In genomic region chr8:25389371-25389855, GRCm38 (mm10) we compare ENCODE assay signal across 8 mouse cellular contexts.
DNase-seq lines count a peak whose midpoint lies in the region; ATAC-seq and TF ChIP-seq lines count a peak whose summit lies in the region.

No protein-coding gene starts in this region.

- peak; percentile 35; the same call in 1 of the 2 replicates for ATAC-seq in lung, embryonic 14.5 days (ENCODE audit: insufficient read depth)
- ATAC-seq in neural tube, embryonic 13.5 days (ENCODE audit: low read depth), result 0 out of 2 replicates have a peak, but pooled peaks have one; percentile 16
- ATAC-seq in intestine, postnatal 0 days, result no peak

- H3K27me3 ChIP-seq in lung, embryonic 14.5 days (ENCODE audit: insufficient read depth, low read length), result no peaks in the 10 kb centered on the region
- H3K27me3 ChIP-seq in neural tube, embryonic 13.5 days, result no peaks in the 10 kb centered on the region
- H3K27me3 ChIP-seq in intestine, postnatal 0 days (replicated peaks; ENCODE audit: control insufficient read depth, insufficient read depth, low read length), result no peaks in the 10 kb centered on the region

- no peak for TF ChIP-seq CTCF in lung, embryonic 14.5 days (IDR thresholded peaks at IDR 0.05; ENCODE audit: low read depth)
- TF ChIP-seq CTCF in intestine, postnatal 0 days (IDR thresholded peaks at IDR 0.05; ENCODE audit: low read depth), result no peak

- H3K4me3 ChIP-seq in lung, embryonic 14.5 days (ENCODE audit: low read depth, low read length), result no peak overlapping the region
- no peak overlapping the region for H3K4me3 ChIP-seq in neural tube, embryonic 13.5 days
- H3K4me3 ChIP-seq in intestine, postnatal 0 days (ENCODE audit: low read depth, low read length), result no peak overlapping the region

- WGBS in lung, embryonic 14.5 days, result 46% methylated on average over 10 of the region's 10 CpGs
- WGBS in neural tube, embryonic 13.5 days, result 37% methylated on average over 10 of the region's 10 CpGs
- WGBS in intestine, postnatal 0 days, result 71% methylated on average over 10 of the region's 10 CpGs

- peaks cover 15% of the 10 kb centered on the region; the same call in 1 of the 2 replicates for H3K4me1 ChIP-seq in lung, embryonic 14.5 days (ENCODE audit: insufficient read depth)
- H3K4me1 ChIP-seq in neural tube, embryonic 13.5 days (replicated peaks), result peaks cover 60% of the 10 kb centered on the region
- no peaks in the 10 kb centered on the region for H3K4me1 ChIP-seq in intestine, postnatal 0 days (replicated peaks; ENCODE audit: control insufficient read depth, insufficient read depth, low read length)

- H3K9me3 ChIP-seq in lung, embryonic 14.5 days (ENCODE audit: low read depth, low read length), result no peaks in the 10 kb centered on the region
- no peaks in the 10 kb centered on the region for H3K9me3 ChIP-seq in neural tube, embryonic 13.5 days
- no peaks in the 10 kb centered on the region for H3K9me3 ChIP-seq in intestine, postnatal 0 days (ENCODE audit: control insufficient read depth)

- H3K4me2 ChIP-seq in lung, embryonic 14.5 days, result no peak overlapping the region
- no peak overlapping the region for H3K4me2 ChIP-seq in neural tube, embryonic 13.5 days
- H3K4me2 ChIP-seq in intestine, postnatal 0 days (replicated peaks; ENCODE audit: low read depth), result no peak overlapping the region

- H3K36me3 ChIP-seq in lung, embryonic 14.5 days (ENCODE audit: insufficient read depth), result no peaks in the 10 kb centered on the region
- H3K36me3 ChIP-seq in neural tube, embryonic 13.5 days, result no peaks in the 10 kb centered on the region
- H3K36me3 ChIP-seq in intestine, postnatal 0 days (ENCODE audit: control insufficient read depth, insufficient read depth), result no peaks in the 10 kb centered on the region

- no peak overlapping the region for H3K9ac ChIP-seq in lung, embryonic 14.5 days
- peak overlapping the region; percentile 38; the same call in 1 of the 2 replicates for H3K9ac ChIP-seq in neural tube, embryonic 13.5 days
- no peak overlapping the region for H3K9ac ChIP-seq in intestine, postnatal 0 days (ENCODE audit: low read depth, low read length)

- DNase-seq in lung, embryonic 14.5 days, result peak; percentile 60
- DNase-seq in lung, adult 18-20 months, result no peak
- DNase-seq in cerebellum, postnatal 14 days, result peak; percentile 64 to 76
- DNase-seq in gastrocnemius, postnatal 25 days, result peak; percentile 57
- peak; percentile 37 to 71 for DNase-seq in layer of hippocampus, postnatal 14 days (ENCODE audit: low spot score in 2 of 2)
- no peak for DNase-seq in yolk sac, embryonic 10.5 days (ENCODE audit: low spot score)

- no peak overlapping the region for H3K27ac ChIP-seq in lung, embryonic 14.5 days (ENCODE audit: low read depth)
- H3K27ac ChIP-seq in neural tube, embryonic 13.5 days (replicated peaks), result peak overlapping the region; percentile 59
- no peak overlapping the region for H3K27ac ChIP-seq in intestine, postnatal 0 days (ENCODE audit: low read depth, low read length)

Comparison
In these comparisons a context has a peak if more than half of its experiments do, and no peak if none do; other contexts are left out.
1. DNase-seq: peak in lung, embryonic 14.5 days (single experiment), cerebellum, postnatal 14 days (2 of 2), gastrocnemius, postnatal 25 days (single experiment) and layer of hippocampus, postnatal 14 days (2 of 2); none in lung, adult 18-20 months (0 of 2) and yolk sac, embryonic 10.5 days (single experiment).